Mouse (Mus musculus) MEL (cell line): ENCODE measurements around the gene Shb. TPM values are rescaled to one million over a fixed set of nuclear protein-coding genes. Genes with fewer than 3 reads are reported as not detected.
A peak's percentile ranks its signal among the peaks of the same experiment; 100 is the strongest.

Experiments
- DNase-seq: peaks from one replicate; pipeline ENCODE4 v3.0.0; 2011; ENCODE audit warnings: low read depth, low spot score
- H3K27ac ChIP-seq: 2 replicates; pipeline ENCODE4 v1.5.1; 2012; ENCODE audit warnings: low read depth, mild to moderate bottlenecking, control low read depth, low read length, moderate library complexity; ENCODE audit not compliant: control insufficient read depth
- H3K27me3 ChIP-seq, 2 experiments: fragments of 150-350 bp in 1 of 2; sonication (generic) in 1 of 2; 2 replicates each; pipeline ENCODE4 v1.6.1; 2012; ENCODE audit warnings: low read length in 2 of 2, mild to moderate bottlenecking in 2 of 2, improper control_type of control experiment in 1 of 2, moderate library complexity in 1 of 2; ENCODE audit not compliant: insufficient read depth in 2 of 2, control insufficient read depth in 1 of 2
- H3K36me3 ChIP-seq, 2 experiments: 2 replicates each; pipeline ENCODE4 v1.6.1; 2012 to 2014; ENCODE audit warnings: low read length in 2 of 2, improper control_type of control experiment in 1 of 2, inconsistent platforms in 1 of 2, mild to moderate bottlenecking in 1 of 2; ENCODE audit not compliant: insufficient read depth in 2 of 2, control insufficient read depth in 1 of 2
- H3K4me1 ChIP-seq, 2 experiments: fragments of 150-350 bp in 1 of 2; sonication (generic) in 1 of 2; 2 replicates each; pipeline ENCODE4 v1.6.1; 2012; ENCODE audit warnings: low read length in 2 of 2, improper control_type of control experiment in 1 of 2, mild to moderate bottlenecking in 1 of 2; ENCODE audit not compliant: insufficient read depth in 2 of 2, control insufficient read depth in 1 of 2
- H3K4me3 ChIP-seq, 2 experiments: fragments of 150-350 bp in 1 of 2; sonication (generic) in 1 of 2; 2 replicates each; pipeline ENCODE4 v1.5.1; 2012; ENCODE audit warnings: low read depth in 2 of 2, low read length in 2 of 2, mild to moderate bottlenecking in 2 of 2, moderate library complexity in 2 of 2, control low read depth in 1 of 2, improper control_type of control experiment in 1 of 2; ENCODE audit not compliant: control insufficient read depth in 1 of 2, insufficient read depth in 1 of 2
- H3K79me2 ChIP-seq: 2 replicates; pipeline ENCODE4 v1.6.1; 2012; ENCODE audit warnings: mild to moderate bottlenecking, low read length, moderate library complexity; ENCODE audit not compliant: control insufficient read depth, poor library complexity, insufficient read depth
- H3K9ac ChIP-seq: 2 replicates; pipeline ENCODE4 v1.6.1; 2012; ENCODE audit warnings: low read depth, mild to moderate bottlenecking, control low read depth, low read length, moderate library complexity; ENCODE audit not compliant: control insufficient read depth, poor library complexity, severe bottlenecking
- H3K9me3 ChIP-seq: fragments of 150-350 bp; sonication (generic); replicated peaks from 2 replicates; pipeline ENCODE4 v1.6.1; 2012; ENCODE audit warnings: mild to moderate bottlenecking, low read length, improper control_type of control experiment, moderate library complexity; ENCODE audit not compliant: insufficient read depth
- CHD1 ChIP-seq: IDR thresholded peaks from 2 replicates; pipeline ENCODE4 v1.6.1; 2012; ENCODE audit warnings: low read depth, mild to moderate bottlenecking, inconsistent platforms, low read length, improper control_type of control experiment
- ELF1 ChIP-seq: IDR thresholded peaks from 2 replicates; pipeline ENCODE4 v1.6.1; 2014; ENCODE audit warnings: low read depth, mild to moderate bottlenecking, inconsistent platforms, low read length, improper control_type of control experiment, moderate library complexity
- EP300 ChIP-seq, 2 experiments: IDR thresholded peaks; 2 replicates each; pipeline ENCODE4 v1.6.1; 2011; ENCODE audit warnings: improper control_type of control experiment in 2 of 2, low read length in 2 of 2, low read depth in 1 of 2, mild to moderate bottlenecking in 1 of 2
- ETS1 ChIP-seq: IDR thresholded peaks from 2 replicates; pipeline ENCODE4 v1.6.1; 2012; ENCODE audit warnings: low read depth, mild to moderate bottlenecking, inconsistent platforms, low read length, improper control_type of control experiment, moderate library complexity
- GABPA ChIP-seq: IDR thresholded peaks from 2 replicates; pipeline ENCODE4 v1.6.1; 2012; ENCODE audit warnings: low read depth, mild to moderate bottlenecking, inconsistent platforms, low read length, improper control_type of control experiment, moderate library complexity
- HCFC1 ChIP-seq: IDR thresholded peaks from 2 replicates; pipeline ENCODE4 v1.6.1; 2012; ENCODE audit warnings: low read depth, mild to moderate bottlenecking, inconsistent platforms, low read length, improper control_type of control experiment, moderate library complexity
- KAT2A ChIP-seq: conservative IDR thresholded peaks from 2 replicates; pipeline ENCODE4 v1.6.1; 2012; ENCODE audit warnings: low read depth, low read length, improper control_type of control experiment, inconsistent platforms
- MAFK ChIP-seq: IDR thresholded peaks from 2 replicates; pipeline ENCODE4 v1.6.1; 2011; ENCODE audit warnings: low read depth, mild to moderate bottlenecking, low read length, improper control_type of control experiment, borderline replicate concordance
- MEF2A ChIP-seq: IDR thresholded peaks from 2 replicates; pipeline ENCODE4 v1.6.1; 2014; ENCODE audit warnings: low read depth, mild to moderate bottlenecking, inconsistent platforms, low read length, improper control_type of control experiment; ENCODE audit not compliant: poor library complexity, insufficient replicate concordance, severe bottlenecking; ENCODE audit errors: extremely low read depth
- NELFE ChIP-seq: IDR thresholded peaks from 2 replicates; pipeline ENCODE4 v1.6.1; 2011; ENCODE audit warnings: low read depth, low read length, improper control_type of control experiment
- POLR2A ChIP-seq, 2 experiments: IDR thresholded peaks; 2 replicates each; pipeline ENCODE4 v1.6.1; 2011 to 2012; ENCODE audit warnings: low read length in 2 of 2, mild to moderate bottlenecking in 2 of 2, control low read depth in 1 of 2, improper control_type of control experiment in 1 of 2, low read depth in 1 of 2, moderate library complexity in 1 of 2; ENCODE audit not compliant: control insufficient read depth in 1 of 2, insufficient read depth in 1 of 2, poor library complexity in 1 of 2
- POLR2AphosphoS5 ChIP-seq: IDR thresholded peaks from 2 replicates; pipeline ENCODE4 v1.6.1; 2012; ENCODE audit warnings: low read depth, borderline replicate concordance, mild to moderate bottlenecking, inconsistent platforms, low read length, moderate library complexity, mixed read lengths
- RAD21 ChIP-seq: IDR thresholded peaks from 2 replicates; pipeline ENCODE4 v1.6.1; 2011; ENCODE audit warnings: mild to moderate bottlenecking, low read depth, low read length, improper control_type of control experiment
- RCOR1 ChIP-seq: IDR thresholded peaks from 2 replicates; pipeline ENCODE4 v1.6.1; 2012; ENCODE audit warnings: low read depth, mild to moderate bottlenecking, inconsistent platforms, low read length, improper control_type of control experiment
- SIN3A ChIP-seq: IDR thresholded peaks from 2 replicates; pipeline ENCODE4 v1.6.1; 2012; ENCODE audit warnings: low read length, improper control_type of control experiment, inconsistent platforms
- SMC3 ChIP-seq: IDR thresholded peaks from 2 replicates; pipeline ENCODE4 v1.6.1; 2011; ENCODE audit warnings: low read depth, low read length, improper control_type of control experiment
- TBP ChIP-seq: IDR thresholded peaks from 2 replicates; pipeline ENCODE4 v1.8.0; 2011; ENCODE audit warnings: low read depth, low read length, improper control_type of control experiment
- TCF12 ChIP-seq: IDR thresholded peaks from 2 replicates; pipeline ENCODE4 v1.6.1; 2014; ENCODE audit warnings: low read depth, mild to moderate bottlenecking, inconsistent platforms, low read length, improper control_type of control experiment, moderate library complexity
- UBTF ChIP-seq: IDR thresholded peaks from 2 replicates; pipeline ENCODE4 v1.6.1; 2012; ENCODE audit warnings: low read depth, mild to moderate bottlenecking, inconsistent platforms, low read length, improper control_type of control experiment, moderate library complexity, borderline replicate concordance; ENCODE audit not compliant: insufficient read depth
- USF1 ChIP-seq: IDR thresholded peaks from 2 replicates; pipeline ENCODE4 v1.6.1; 2014; ENCODE audit warnings: low read depth, mild to moderate bottlenecking, inconsistent platforms, low read length, improper control_type of control experiment, moderate library complexity
- USF2 ChIP-seq, 2 experiments: IDR thresholded peaks; 2 replicates each; pipeline ENCODE4 v1.6.1; 2011 to 2012; ENCODE audit warnings: improper control_type of control experiment in 2 of 2, low read length in 2 of 2, borderline replicate concordance in 1 of 2, inconsistent platforms in 1 of 2, low read depth in 1 of 2, mild to moderate bottlenecking in 1 of 2; ENCODE audit not compliant: insufficient read depth in 1 of 2
- ZC3H11A ChIP-seq: IDR thresholded peaks from 2 replicates; pipeline ENCODE4 v1.6.1; 2012; ENCODE audit warnings: low read depth, mild to moderate bottlenecking, inconsistent platforms, low read length, improper control_type of control experiment
- ZKSCAN1 ChIP-seq: IDR thresholded peaks from 2 replicates; pipeline ENCODE4 v1.6.1; 2012; ENCODE audit warnings: low read depth, mild to moderate bottlenecking, inconsistent platforms, low read length, improper control_type of control experiment, moderate library complexity
- polyA plus RNA-seq, 2 experiments: library from polyadenylated mRNA; stranded (reverse) in 1 of 2; unstranded in 1 of 2; fragments of >175 nt in 1 of 2; fragments of >200 nt in 1 of 2; gene quantifications; 2 replicates each; pipeline versions ENCODE4 v1.2.1 to v1.2.4; 2012; ENCODE audit warnings: low replicate concordance in 2 of 2, low read depth in 1 of 2; ENCODE audit not compliant: insufficient read length in 2 of 2, insufficient read depth in 1 of 2, missing spikeins in 1 of 2
- total RNA-seq: library from RNA; depleted of rRNA; stranded (reverse); fragments of 300-350 nt; gene quantifications from 2 replicates; pipeline ENCODE4 v1.2.3, GENCODE M21; 2012

The Shb gene
- total and polyA plus RNA-seq, 3 experiments, result 5.2 to 13.9 TPM; not detected in 1

GRCm38 (mm10) chr4:45489141-45490035 lies 42.9 kb downstream of the Shb start:
- no peak overlapping the region for H3K4me3 ChIP-seq
- H3K9ac ChIP-seq, result no peak overlapping the region
- H3K9me3 ChIP-seq, result no peaks in the 10 kb centered on the region
- H3K27ac ChIP-seq, result no peak overlapping the region
- TF ChIP-seq CHD1 (no peak), EP300 (IDR thresholded peaks at IDR 0.05; ENCODE audit: low read depth in 1 of 2, low read length in 2 of 2) (peak; percentile 25 to 40; a peak in 2 of 4 replicates), TBP (no peak), POLR2A (IDR thresholded peaks at IDR 0.05; ENCODE audit: control insufficient read depth in 1 of 2, insufficient read depth in 1 of 2, low read depth in 1 of 2, low read length in 2 of 2, poor library complexity in 1 of 2) (no peak)
- no peaks in the 10 kb centered on the region for H3K27me3 ChIP-seq
- DNase-seq, result peak; percentile 60
- H3K79me2 ChIP-seq, result no peaks in the 10 kb centered on the region
- peaks cover 0 to 7% of the 10 kb centered on the region in 2 experiments; a peak in 1 of 4 replicates for H3K4me1 ChIP-seq
- no peaks in the 10 kb centered on the region; a peak in 2 of 4 replicates for H3K36me3 ChIP-seq

DNA sequence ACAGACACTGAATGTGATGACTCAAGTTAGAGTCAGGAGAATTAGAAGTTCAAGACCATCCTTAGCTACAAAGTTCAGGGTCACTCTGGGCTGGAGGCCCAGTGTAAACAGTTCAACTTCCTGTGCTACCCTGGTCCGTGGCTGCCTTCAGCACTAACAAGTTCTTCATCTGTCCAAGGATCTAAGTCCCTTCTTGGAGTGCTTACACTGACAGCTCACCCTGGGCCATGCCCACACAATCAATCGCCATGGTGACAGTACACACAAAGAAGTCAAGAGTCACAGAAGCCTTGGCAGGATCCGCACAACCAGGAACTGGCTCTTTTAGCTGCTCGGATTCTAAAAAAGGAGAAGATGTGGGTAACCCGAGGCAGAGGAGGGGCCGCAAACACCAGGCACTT lies 44.6 kb downstream of the Shb start:
- H3K36me3 ChIP-seq, result no peaks in the 10 kb centered on the region; a peak in 2 of 4 replicates

GRCm38 (mm10) chr4:45485024-45485423 lies 47.2 kb downstream of the Shb start:
- Histone ChIP-seq H3K4me1 (peaks cover 0 to 7% of the 10 kb centered on the region in 2 experiments; a peak in 1 of 4 replicates), H3K36me3 (no peaks in the 10 kb centered on the region; a peak in 2 of 4 replicates)
- TF ChIP-seq SIN3A, result no peak
- TF ChIP-seq KAT2A, result no peak
- no peak for TF ChIP-seq POLR2AphosphoS5
- no peak for TF ChIP-seq CHD1
- TF ChIP-seq HCFC1, result no peak
- TF ChIP-seq SMC3, result no peak
- no peak for TF ChIP-seq USF2 (IDR thresholded peaks at IDR 0.05; ENCODE audit: borderline replicate concordance in 1 of 2, insufficient read depth in 1 of 2, low read depth in 1 of 2, low read length in 2 of 2)
- TF ChIP-seq ETS1, result no peak
- no peak for TF ChIP-seq MAFK
- TF ChIP-seq GABPA, result no peak
- TF ChIP-seq ZKSCAN1, result no peak
- no peak for TF ChIP-seq RCOR1
- no peak for TF ChIP-seq TCF12
- no peak for TF ChIP-seq ELF1
- no peak for TF ChIP-seq NELFE
- no peak for TF ChIP-seq RAD21
- TF ChIP-seq USF1, result no peak
- no peak for TF ChIP-seq MEF2A

More for the DNA sequence above, 44.6 kb downstream of the Shb start:
- H3K9me3 ChIP-seq, result no peaks in the 10 kb centered on the region
- no peaks in the 10 kb centered on the region for H3K79me2 ChIP-seq
- no peak overlapping the region for H3K27ac ChIP-seq
- no peak for TF ChIP-seq ZC3H11A
- no peak for TF ChIP-seq MEF2A
- TF ChIP-seq SIN3A, result no peak
- TF ChIP-seq POLR2AphosphoS5, result no peak
- TF ChIP-seq UBTF, result no peak
- TF ChIP-seq RAD21, result no peak
- TF ChIP-seq EP300 (IDR thresholded peaks at IDR 0.05; ENCODE audit: low read depth in 1 of 2, low read length in 2 of 2), result no peak
- no peaks in the 10 kb centered on the region for H3K27me3 ChIP-seq
- H3K4me1 ChIP-seq, result peaks cover 0 to 7% of the 10 kb centered on the region in 2 experiments; a peak in 1 of 4 replicates
- peak; percentile 22 for DNase-seq
- H3K4me3 ChIP-seq, result no peak overlapping the region
- no peak overlapping the region for H3K9ac ChIP-seq

More at GRCm38 (mm10) chr4:45485024-45485423, 47.2 kb downstream of the Shb start:
- no peak for DNase-seq
- Histone ChIP-seq H3K9ac (no peak overlapping the region), H3K4me3 (no peak overlapping the region), H3K27me3 (no peaks in the 10 kb centered on the region), H3K9me3 (no peaks in the 10 kb centered on the region), H3K27ac (no peak overlapping the region), H3K79me2 (no peaks in the 10 kb centered on the region)
